Mouse (Mus musculus): ENCODE data around the gene Oas1d.

GRCm38 (mm10) chr5:120920296-120920695 lies 6.0 kb downstream of the Oas1d start:
- no peak for TF ChIP-seq CTCF (IDR thresholded peaks at IDR 0.05; ENCODE audit: insufficient read depth, low read length)
- no peak for TF ChIP-seq POLR2A (IDR thresholded peaks at IDR 0.05; ENCODE audit: borderline replicate concordance, extremely low read depth, low read depth, low read length)
